Mouse (Mus musculus) lung, postnatal 0 days (tissue): ENCODE data around the gene Mvb12b.

ENCODE experiments used
- CTCF ChIP-seq: IDR thresholded peaks from 2 replicates; pipeline ENCODE4 v1.5.1; 2016; ENCODE audit warnings: antibody characterized with exemption, mild to moderate bottlenecking
- EP300 ChIP-seq: IDR thresholded peaks from 2 replicates; pipeline ENCODE4 v1.6.1; 2016; ENCODE audit warnings: antibody characterized with exemption, mild to moderate bottlenecking, control low read depth

DNA sequence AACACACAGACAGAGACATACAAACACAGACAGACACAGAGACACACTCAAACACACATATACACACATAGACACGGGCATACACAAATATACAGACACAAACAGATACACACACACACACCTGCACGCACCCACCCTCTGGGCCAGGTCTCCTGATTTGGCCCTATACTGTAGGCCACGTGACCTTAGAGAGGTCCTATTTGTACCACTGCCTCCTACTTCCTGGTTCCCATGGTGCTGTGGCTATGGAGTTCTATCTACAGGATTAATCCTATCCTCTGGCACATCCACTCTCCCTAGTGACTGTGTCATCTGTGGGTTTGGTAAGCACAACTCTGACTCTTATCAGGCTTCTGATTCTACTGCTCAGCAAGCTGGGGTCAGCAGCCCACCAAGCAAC, 67.3 kb downstream of the Mvb12b start:
- TF ChIP-seq CTCF (no peak), EP300 (no peak)
